ENCODE assay signal across 18 mouse cellular contexts in the genomic region with DNA sequence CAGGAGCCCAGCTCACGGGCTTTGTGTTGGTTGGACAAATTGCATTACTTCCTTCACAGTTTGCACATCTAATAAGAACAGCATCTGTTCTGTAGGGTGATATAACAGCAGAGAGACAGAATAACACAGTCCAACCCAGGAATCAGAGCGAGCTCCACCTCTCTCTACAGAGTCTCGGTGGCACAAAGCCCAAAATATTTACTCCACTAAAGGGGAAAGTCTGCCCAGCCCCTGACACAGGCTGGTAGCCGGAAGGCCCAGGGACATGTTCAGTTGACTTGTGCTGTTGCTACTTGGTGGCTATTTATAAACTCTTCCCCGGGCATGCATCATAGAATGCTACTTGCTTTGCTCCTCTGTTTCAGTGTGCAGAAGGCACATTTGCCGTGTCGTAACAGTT. TPM values are rescaled to one million over a fixed set of nuclear protein-coding genes. Genes with fewer than 3 reads are reported as not detected.
A peak's percentile ranks its signal among the peaks of the same experiment; 100 is the strongest.
DNase-seq lines count a peak whose midpoint lies in the region; ATAC-seq and TF ChIP-seq lines count a peak whose summit lies in the region.
"Had no signal": no experiment of that assay in that cellular context is flagged by ENCODE, and none has a peak within 500 bp of the region (broad histone marks: within the 10 kb centered on the region; RNA-seq: fewer than 3 reads in every experiment).

No protein-coding gene starts in this region.

- 43% methylated on average over 7 of the region's 7 CpGs for WGBS in lung, postnatal 0 days
- 23% methylated on average over 7 of the region's 7 CpGs for WGBS in heart, embryonic 14.5 days
- WGBS in olfactory bulb, adult 2 months, result 18% methylated on average over 7 of the region's 7 CpGs
- WGBS in midbrain, embryonic 14.5 days, result 82% methylated on average over 7 of the region's 7 CpGs

- TF ChIP-seq EP300 in lung, postnatal 0 days (IDR thresholded peaks at IDR 0.05), result no peak

- no peak overlapping the region for H3K9ac ChIP-seq in lung, postnatal 0 days (replicated peaks; ENCODE audit: low read depth)
- peak overlapping the region; percentile 49 for H3K9ac ChIP-seq in heart, embryonic 14.5 days (ENCODE audit: low read length)
- no peak overlapping the region for H3K9ac ChIP-seq in midbrain, embryonic 14.5 days (replicated peaks; ENCODE audit: low read length)
- H3K9ac ChIP-seq: kidney, embryonic 15.5 days; midbrain, embryonic 13.5 days had no signal

- no peaks in the 10 kb centered on the region for H3K36me3 ChIP-seq in lung, postnatal 0 days (ENCODE audit: insufficient read depth, low read length)
- H3K36me3 ChIP-seq in heart, embryonic 14.5 days (ENCODE audit: control insufficient read depth, insufficient read depth, low read length), result no peaks in the 10 kb centered on the region
- H3K36me3 ChIP-seq in midbrain, embryonic 14.5 days (ENCODE audit: control insufficient read depth, insufficient read depth, low read length), result no peaks in the 10 kb centered on the region
- H3K36me3 ChIP-seq: kidney, embryonic 15.5 days; midbrain, embryonic 13.5 days; neural tube, embryonic 12.5 days had no signal

- no peak for TF ChIP-seq POLR2A in olfactory bulb, adult 2 months (IDR thresholded peaks at IDR 0.05; ENCODE audit: insufficient read depth, low read depth, low read length)

- ATAC-seq in lung, postnatal 0 days, result no peak
- ATAC-seq in heart, embryonic 14.5 days (ENCODE audit: insufficient number of reproducible peaks, insufficient read depth, low FRiP score, low read depth), result no peak
- no peak for ATAC-seq in midbrain, embryonic 14.5 days (ENCODE audit: low FRiP score, low TSS enrichment)
- ATAC-seq: hindbrain, postnatal 0 days; midbrain, embryonic 13.5 days had no signal

- H3K4me1 ChIP-seq in lung, postnatal 0 days (ENCODE audit: insufficient read depth, low read depth, low read length), result peaks cover 13% of the 10 kb centered on the region; the same call in 1 of the 2 replicates
- H3K4me1 ChIP-seq in heart, embryonic 14.5 days (ENCODE audit: control insufficient read depth in 2 of 2, insufficient read depth in 2 of 2, low read length in 2 of 2), result peaks cover 30 to 45% of the 10 kb centered on the region in 2 experiments
- peaks cover 33% of the 10 kb centered on the region for H3K4me1 ChIP-seq in olfactory bulb, adult 2 months (ENCODE audit: control insufficient read depth, insufficient read depth, low read length)
- H3K4me1 ChIP-seq in midbrain, embryonic 14.5 days (ENCODE audit: control insufficient read depth, insufficient read depth, low read length), result no peaks in the 10 kb centered on the region
- H3K4me1 ChIP-seq: neural tube, embryonic 12.5 days had no signal

- DNase-seq in heart, adult 11 months, result peak; percentile 94
- no peak for DNase-seq in heart, adult 9 months (ENCODE audit: low spot score in 2 of 2)
- DNase-seq in lung, postnatal 0 days (ENCODE audit: low spot score), result peak; percentile 77
- no peak for DNase-seq in lung, postnatal 25 days (ENCODE audit: low spot score)
- DNase-seq in adrenal gland, adult 8-10 months, result no peak
- no peak for DNase-seq in midbrain, embryonic 14.5 days
- DNase-seq: cerebellum, adult 18-20 months; embryo, embryonic 11 days; gastrocnemius, postnatal 14 days; layer of hippocampus, postnatal 36 days; right cerebral cortex, adult 18-20 months had no signal

- TF ChIP-seq CTCF in lung, postnatal 0 days (IDR thresholded peaks at IDR 0.05), result no peak
- TF ChIP-seq CTCF in olfactory bulb, adult 2 months (IDR thresholded peaks at IDR 0.05; ENCODE audit: insufficient read depth, low read depth, low read length), result no peak

- no peak overlapping the region for H3K4me3 ChIP-seq in lung, postnatal 0 days (ENCODE audit: low read depth, low read length)
- H3K4me3 ChIP-seq in heart, embryonic 14.5 days (ENCODE audit: control insufficient read depth in 1 of 2, insufficient read depth in 1 of 2, low read depth in 1 of 2, low read length in 2 of 2), result no peak overlapping the region
- no peak overlapping the region for H3K4me3 ChIP-seq in olfactory bulb, adult 2 months (ENCODE audit: insufficient read depth, low read depth, low read length)
- H3K4me3 ChIP-seq in midbrain, embryonic 14.5 days (replicated peaks; ENCODE audit: low read depth, low read length), result no peak overlapping the region
- H3K4me3 ChIP-seq: erythroblast, embryonic 14.5 days; kidney, embryonic 15.5 days; midbrain, embryonic 13.5 days; neural tube, embryonic 12.5 days had no signal

- peak overlapping the region; percentile 81 for H3K27ac ChIP-seq in lung, postnatal 0 days (ENCODE audit: low read length)
- H3K27ac ChIP-seq in heart, embryonic 14.5 days (replicated peaks in 1 of 2; ENCODE audit: control insufficient read depth in 1 of 2, insufficient read depth in 1 of 2, low read depth in 2 of 2, low read length in 2 of 2), result peak overlapping the region; percentile 84 to 85
- peak overlapping the region; percentile 56 for H3K27ac ChIP-seq in olfactory bulb, adult 2 months (ENCODE audit: insufficient read depth, low read depth, low read length)
- no peak overlapping the region for H3K27ac ChIP-seq in midbrain, embryonic 14.5 days (replicated peaks; ENCODE audit: low read depth, low read length)
- H3K27ac ChIP-seq: hindbrain, postnatal 0 days; kidney, embryonic 15.5 days; midbrain, embryonic 13.5 days; neural tube, embryonic 12.5 days had no signal

- H3K4me2 ChIP-seq in lung, postnatal 0 days (replicated peaks; ENCODE audit: low read depth, low read length), result no peak overlapping the region
- 0 out of 2 replicates have a peak overlapping the region, but pooled peaks have one; percentile 3 for H3K4me2 ChIP-seq in heart, embryonic 14.5 days (ENCODE audit: low read length)
- H3K4me2 ChIP-seq in midbrain, embryonic 14.5 days (ENCODE audit: low read length), result no peak overlapping the region
- H3K4me2 ChIP-seq: kidney, embryonic 15.5 days; midbrain, embryonic 13.5 days; neural tube, embryonic 12.5 days had no signal

- no peaks in the 10 kb centered on the region for H3K27me3 ChIP-seq in lung, postnatal 0 days (replicated peaks; ENCODE audit: insufficient read depth, low read length)
- H3K27me3 ChIP-seq in heart, embryonic 14.5 days (ENCODE audit: control insufficient read depth, insufficient read depth, low read length), result no peaks in the 10 kb centered on the region
- no peaks in the 10 kb centered on the region for H3K27me3 ChIP-seq in midbrain, embryonic 14.5 days (ENCODE audit: control insufficient read depth, insufficient read depth, low read length)
- H3K27me3 ChIP-seq: kidney, embryonic 15.5 days; midbrain, embryonic 13.5 days had no signal

- H3K9me3 ChIP-seq in lung, postnatal 0 days (ENCODE audit: low read length), result no peaks in the 10 kb centered on the region
- no peaks in the 10 kb centered on the region for H3K9me3 ChIP-seq in heart, embryonic 14.5 days (ENCODE audit: control insufficient read depth, low read length)
- no peaks in the 10 kb centered on the region for H3K9me3 ChIP-seq in midbrain, embryonic 14.5 days (ENCODE audit: control insufficient read depth, low read length)
- H3K9me3 ChIP-seq: kidney, embryonic 15.5 days; midbrain, embryonic 13.5 days; neural tube, embryonic 12.5 days had no signal

RNA-seq across cellular contexts. Expression of a gene that starts 48.3 kb away (rescaled TPM):
- 47.9 and 50.6 TPM in 2 replicates for polyA plus RNA-seq in lung, postnatal 0 days (2015; fragmentation: Nextera tagmentation; extraction: Ambion mirVana)
- 120 and 121 TPM in 2 replicates for polyA plus RNA-seq in heart, embryonic 14.5 days (2014; fragmentation: Nextera tagmentation; extraction: Ambion mirVana)
- not detected in 2 replicates for polyA plus RNA-seq in olfactory bulb, adult 2 months (2012; ENCODE audit: insufficient read depth, insufficient read length, low replicate concordance, missing spikeins)
- 100 to 1,000 TPM; 142 to 218 (median 163) TPM for total RNA-seq in adrenal gland, adult 8-10 months (2022)
- polyA plus RNA-seq in midbrain, embryonic 14.5 days (2014; fragmentation: Nextera tagmentation; extraction: Ambion mirVana), result 117 and 129 TPM in 2 replicates

RNA-seq across cellular contexts. Expression of a gene that starts 49.0 kb away (rescaled TPM):
- polyA plus RNA-seq in lung, postnatal 0 days (2015; fragmentation: Nextera tagmentation; extraction: Ambion mirVana), result 68.4 and 79.3 TPM in 2 replicates
- polyA plus RNA-seq in heart, embryonic 14.5 days (2014; fragmentation: Nextera tagmentation; extraction: Ambion mirVana), result 30.2 and 36.9 TPM in 2 replicates
- not detected in 2 replicates for polyA plus RNA-seq in olfactory bulb, adult 2 months (2012; ENCODE audit: insufficient read depth, insufficient read length, low replicate concordance, missing spikeins)
- total RNA-seq in adrenal gland, adult 8-10 months (2022), result 10 to 100 TPM; 41.3 to 67.9 (median 53.3) TPM
- 44.2 and 45.8 TPM in 2 replicates for polyA plus RNA-seq in midbrain, embryonic 14.5 days (2014; fragmentation: Nextera tagmentation; extraction: Ambion mirVana)

Comparison
In these comparisons a context has a peak if more than half of its experiments do, and no peak if none do; other contexts are left out.
1. DNase-seq: peak in heart, adult 11 months (single experiment) and lung, postnatal 0 days (single experiment); none in heart, adult 9 months (0 of 2), lung, postnatal 25 days (single experiment), adrenal gland, adult 8-10 months (single experiment) and midbrain, embryonic 14.5 days (single experiment).
2. RNA of a gene that starts 49.0 kb away (polyA plus RNA-seq): 68.4 to 79.3 TPM in lung, postnatal 0 days, 44.2 to 45.8 TPM in midbrain, embryonic 14.5 days and 30.2 to 36.9 TPM in heart, embryonic 14.5 days; not detected in olfactory bulb, adult 2 months; every median in the first group is over 10 times any median in the second.